Mouse (Mus musculus) spleen, adult 2 months (tissue): ENCODE results near the gene Lhx2.

Experiments
- CTCF ChIP-seq: fragments of 200-500 bp; IDR thresholded peaks from 2 replicates; pipeline ENCODE4 v1.5.1; 2011; ENCODE audit warnings: mild to moderate bottlenecking, inconsistent platforms; ENCODE audit not compliant: insufficient read depth, insufficient read length, insufficient replicate concordance; ENCODE audit errors: extremely low read depth
- POLR2A ChIP-seq: fragments of 200-500 bp; IDR thresholded peaks from 2 replicates; pipeline ENCODE4 v1.6.1; 2011; ENCODE audit warnings: low read depth, low read length, inconsistent platforms

DNA sequence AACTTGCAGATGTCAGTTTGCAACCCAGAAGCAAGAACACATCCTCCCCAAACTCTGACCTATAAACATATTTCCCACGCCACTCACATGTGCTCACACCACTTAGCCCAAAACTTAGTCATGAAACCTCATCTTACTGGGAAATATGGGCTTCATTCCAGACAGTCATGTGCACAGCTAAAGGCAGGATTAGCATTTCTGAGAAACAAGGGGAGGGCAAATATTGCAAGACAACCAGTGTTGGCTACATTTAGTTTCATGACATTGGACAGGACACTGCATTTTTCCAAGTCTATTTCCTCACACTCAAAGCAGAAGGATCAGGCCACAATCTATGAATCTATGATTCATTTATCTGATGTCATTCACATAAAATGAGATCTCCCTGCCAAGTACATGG, 47.6 kb upstream of the Lhx2 start:
- no peak for TF ChIP-seq CTCF
- no peak for TF ChIP-seq POLR2A
